In the genomic region with DNA sequence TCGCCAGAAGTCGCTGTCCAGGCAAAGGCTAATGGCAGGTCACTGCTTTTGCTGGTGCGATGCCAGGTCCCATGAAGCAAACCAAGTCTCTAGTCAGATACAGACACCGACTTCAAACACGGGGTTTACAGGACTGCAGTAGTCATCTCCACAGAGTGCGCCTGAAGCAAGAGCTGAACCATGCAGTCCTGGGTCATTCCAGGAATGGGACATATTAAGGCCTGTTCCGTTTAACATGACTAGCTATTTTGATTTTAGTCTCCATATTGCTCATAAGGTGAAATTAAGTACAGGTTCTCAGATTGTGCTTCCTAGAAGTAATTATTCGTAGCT, we compare ENCODE assay signal across 10 mouse cellular contexts. TPM values are rescaled to one million over a fixed set of nuclear protein-coding genes. Genes with fewer than 3 reads are reported as not detected.
DNase-seq lines count a peak whose midpoint lies in the region; ATAC-seq and TF ChIP-seq lines count a peak whose summit lies in the region.
"Had no signal": no experiment of that assay in that cellular context is flagged by ENCODE, and none has a peak within 500 bp of the region (broad histone marks: within the 10 kb centered on the region; RNA-seq: fewer than 3 reads in every experiment).

No protein-coding gene starts in this region.

- 33% methylated on average over 8 of the region's 8 CpGs for WGBS in lung, embryonic 15.5 days
- WGBS in embryonic facial prominence, embryonic 15.5 days: 32% methylated on average over 8 of the region's 8 CpGs
- WGBS in intestine, postnatal 0 days: 32% methylated on average over 8 of the region's 8 CpGs
- 34% methylated on average over 8 of the region's 8 CpGs for WGBS in neural tube, embryonic 14.5 days

- H3K9ac ChIP-seq in lung, embryonic 15.5 days: peak overlapping the region; percentile 24; the same call in 1 of the 2 replicates
- no peak overlapping the region; the same call in 1 of the 2 replicates for H3K9ac ChIP-seq in embryonic facial prominence, embryonic 15.5 days
- peak overlapping the region; percentile 45; the same call in 1 of the 2 replicates for H3K9ac ChIP-seq in intestine, postnatal 0 days (ENCODE audit: low read depth, low read length)
- H3K9ac ChIP-seq in neural tube, embryonic 14.5 days (replicated peaks; ENCODE audit: low read depth, low read length): no peak overlapping the region; the same call in 1 of the 2 replicates

- peak overlapping the region; percentile 58 for H3K4me2 ChIP-seq in lung, embryonic 15.5 days
- H3K4me2 ChIP-seq in embryonic facial prominence, embryonic 15.5 days (replicated peaks): peak overlapping the region; percentile 60
- H3K4me2 ChIP-seq in intestine, postnatal 0 days (replicated peaks; ENCODE audit: low read depth): peak overlapping the region; percentile 82
- H3K4me2 ChIP-seq in neural tube, embryonic 14.5 days (ENCODE audit: low read depth, low read length): peak overlapping the region; percentile 66

- ATAC-seq in lung, embryonic 15.5 days (ENCODE audit: borderline replicate concordance, extremely low read depth, low FRiP score, low TSS enrichment): no peak
- peak; percentile 71; the same call in 1 of the 2 replicates for ATAC-seq in embryonic facial prominence, embryonic 15.5 days (ENCODE audit: insufficient number of reproducible peaks, low FRiP score, low TSS enrichment, low read depth)
- ATAC-seq in intestine, postnatal 0 days: peak; percentile 28
- peak; percentile 86 for ATAC-seq in neural tube, embryonic 14.5 days (ENCODE audit: low read depth)

- H3K9me3 ChIP-seq in lung, embryonic 15.5 days: no peaks in the 10 kb centered on the region
- H3K9me3 ChIP-seq in embryonic facial prominence, embryonic 15.5 days (replicated peaks): no peaks in the 10 kb centered on the region
- no peaks in the 10 kb centered on the region for H3K9me3 ChIP-seq in intestine, postnatal 0 days (ENCODE audit: control insufficient read depth)
- H3K9me3 ChIP-seq in neural tube, embryonic 14.5 days (ENCODE audit: control insufficient read depth, low read length): no peaks in the 10 kb centered on the region

- H3K4me1 ChIP-seq in lung, embryonic 15.5 days: peaks cover 8% of the 10 kb centered on the region
- H3K4me1 ChIP-seq in embryonic facial prominence, embryonic 15.5 days: 0 out of 2 replicates have a peak, but pooled peaks cover 5% of the 10 kb centered on the region
- 0 out of 2 replicates have a peak, but pooled peaks cover 3% of the 10 kb centered on the region for H3K4me1 ChIP-seq in intestine, postnatal 0 days (replicated peaks; ENCODE audit: control insufficient read depth, insufficient read depth, low read length)
- peaks cover 16% of the 10 kb centered on the region for H3K4me1 ChIP-seq in neural tube, embryonic 14.5 days (ENCODE audit: control insufficient read depth, insufficient read depth, low read length)

- peak overlapping the region; percentile 68 for H3K4me3 ChIP-seq in lung, embryonic 15.5 days
- H3K4me3 ChIP-seq in embryonic facial prominence, embryonic 15.5 days (replicated peaks): peak overlapping the region; percentile 89
- H3K4me3 ChIP-seq in intestine, postnatal 0 days (ENCODE audit: low read depth, low read length): peak overlapping the region; percentile 86
- H3K4me3 ChIP-seq in neural tube, embryonic 14.5 days (ENCODE audit: low read depth, low read length): peak overlapping the region; percentile 68

- peak overlapping the region; percentile 34 for H3K27ac ChIP-seq in lung, embryonic 15.5 days
- peak overlapping the region; percentile 92 for H3K27ac ChIP-seq in embryonic facial prominence, embryonic 15.5 days (replicated peaks)
- peak overlapping the region; percentile 94 for H3K27ac ChIP-seq in intestine, postnatal 0 days (ENCODE audit: low read depth, low read length)
- peak overlapping the region; percentile 93 for H3K27ac ChIP-seq in neural tube, embryonic 14.5 days (ENCODE audit: low read depth, low read length)

- H3K27me3 ChIP-seq in lung, embryonic 15.5 days: no peaks in the 10 kb centered on the region
- no peaks in the 10 kb centered on the region for H3K27me3 ChIP-seq in embryonic facial prominence, embryonic 15.5 days
- H3K27me3 ChIP-seq in intestine, postnatal 0 days (replicated peaks; ENCODE audit: control insufficient read depth, insufficient read depth, low read length): no peaks in the 10 kb centered on the region
- no peaks in the 10 kb centered on the region for H3K27me3 ChIP-seq in neural tube, embryonic 14.5 days (ENCODE audit: control insufficient read depth, insufficient read depth, low read length)

- TF ChIP-seq CTCF in intestine, postnatal 0 days (IDR thresholded peaks at IDR 0.05; ENCODE audit: low read depth): no peak

- DNase-seq in lung, postnatal 4 days: no peak
- no peak for DNase-seq in urinary bladder, postnatal 25 days (ENCODE audit: low spot score)
- DNase-seq in left cerebral cortex, adult 18-20 months (ENCODE audit: low spot score in 2 of 2): no peak
- no peak for DNase-seq in embryo, embryonic 10.5 days (ENCODE audit: low spot score)

- peaks cover 11% of the 10 kb centered on the region; the same call in 1 of the 2 replicates for H3K36me3 ChIP-seq in lung, embryonic 15.5 days
- H3K36me3 ChIP-seq in embryonic facial prominence, embryonic 15.5 days: no peaks in the 10 kb centered on the region
- H3K36me3 ChIP-seq in intestine, postnatal 0 days (ENCODE audit: control insufficient read depth, insufficient read depth): no peaks in the 10 kb centered on the region
- no peaks in the 10 kb centered on the region for H3K36me3 ChIP-seq in neural tube, embryonic 14.5 days (ENCODE audit: control insufficient read depth, insufficient read depth, low read length)

RNA-seq across cellular contexts. Expression of a gene that starts 0.4 kb away (rescaled TPM):
- 28.2 TPM in 2 replicates for polyA plus RNA-seq in lung, embryonic 15.5 days (2015; fragmentation: Nextera tagmentation; extraction: Ambion mirVana)
- polyA plus RNA-seq in embryonic facial prominence, embryonic 15.5 days (2015; fragmentation: Nextera tagmentation; extraction: Ambion mirVana): 27.4 and 29.7 TPM in 2 replicates
- polyA plus RNA-seq in intestine, postnatal 0 days (2015; fragmentation: Nextera tagmentation; extraction: Ambion mirVana): 17.4 and 20.5 TPM in 2 replicates
- 111 and 125 TPM in 2 replicates for polyA plus RNA-seq in neural tube, embryonic 14.5 days (2014; fragmentation: Nextera tagmentation; extraction: Ambion mirVana)
- 10 to 100 TPM; 28.5 to 30.6 TPM for total RNA-seq in left cerebral cortex, adult 18-20 months (2021)

RNA-seq across cellular contexts. Expression of a gene that starts 49.2 kb away (rescaled TPM):
- 14.6 and 16.2 TPM in 2 replicates for polyA plus RNA-seq in lung, embryonic 15.5 days (2015; fragmentation: Nextera tagmentation; extraction: Ambion mirVana)
- polyA plus RNA-seq in embryonic facial prominence, embryonic 15.5 days (2015; fragmentation: Nextera tagmentation; extraction: Ambion mirVana): 13.0 and 15.4 TPM in 2 replicates
- 8.3 and 11.6 TPM in 2 replicates for polyA plus RNA-seq in intestine, postnatal 0 days (2015; fragmentation: Nextera tagmentation; extraction: Ambion mirVana)
- polyA plus RNA-seq in neural tube, embryonic 14.5 days (2014; fragmentation: Nextera tagmentation; extraction: Ambion mirVana): 6.2 and 6.7 TPM in 2 replicates
- total RNA-seq in left cerebral cortex, adult 18-20 months (2021): 1 to 10 TPM; 1.5 to 3.6 TPM

RNA-seq across cellular contexts. Expression of a gene that starts 58.9 kb away (rescaled TPM):
- not detected in 2 replicates for polyA plus RNA-seq in lung, embryonic 15.5 days (2015; fragmentation: Nextera tagmentation; extraction: Ambion mirVana)
- not detected in 2 replicates for polyA plus RNA-seq in embryonic facial prominence, embryonic 15.5 days (2015; fragmentation: Nextera tagmentation; extraction: Ambion mirVana)
- polyA plus RNA-seq in intestine, postnatal 0 days (2015; fragmentation: Nextera tagmentation; extraction: Ambion mirVana): not detected in 2 replicates
- polyA plus RNA-seq in neural tube, embryonic 14.5 days (2014; fragmentation: Nextera tagmentation; extraction: Ambion mirVana): not detected in 2 replicates
- not detected for total RNA-seq in left cerebral cortex, adult 18-20 months (2021)
- total RNA-seq: adrenal gland, postnatal 25 days had no signal
- polyA plus RNA-seq: large intestine, adult 2 months had no signal

Comparison
In these comparisons a context has a peak if more than half of its experiments do, and no peak if none do; other contexts are left out.
1. H3K27ac ChIP-seq: peak in every context shown above with its lines; median percentile 94 in intestine, postnatal 0 days; 93 in neural tube, embryonic 14.5 days; 92 in embryonic facial prominence, embryonic 15.5 days; 34 in lung, embryonic 15.5 days.
2. H3K9ac ChIP-seq: peak in lung, embryonic 15.5 days (single experiment) and intestine, postnatal 0 days (single experiment); none in embryonic facial prominence, embryonic 15.5 days (single experiment) and neural tube, embryonic 14.5 days (single experiment).
3. Peak in every context shown above with its lines, with median percentiles within 50 percentile points of each other: H3K4me2 ChIP-seq and H3K4me3 ChIP-seq.